Mouse (Mus musculus) small intestine, adult 2 months (tissue): ENCODE results near the gene Oser1.

ENCODE experiments used
- CTCF ChIP-seq: fragments of 200-500 bp; IDR thresholded peaks from 2 replicates; pipeline ENCODE4 v1.5.1; 2012; ENCODE audit warnings: low read depth, mild to moderate bottlenecking, control low read depth, inconsistent platforms, low read length, moderate library complexity, mixed read lengths; ENCODE audit not compliant: insufficient replicate concordance, insufficient read length; ENCODE audit errors: extremely low read depth
- POLR2A ChIP-seq: fragments of 200-500 bp; IDR thresholded peaks from 2 replicates; pipeline ENCODE4 v1.6.1; 2012; ENCODE audit warnings: low read depth, mild to moderate bottlenecking, control low read depth, inconsistent platforms, low read length, moderate library complexity

- TF ChIP-seq CTCF (no peak), POLR2A (no peak)
Measured at GRCm38 (mm10) chr2:163471710-163472465, 47.4 kb upstream of the Oser1 start.
